Mouse (Mus musculus) adrenal gland, postnatal 25 days (tissue): ENCODE data around the gene Zfp954. TPM values are rescaled to one million over a fixed set of nuclear protein-coding genes. Genes with fewer than 3 reads are reported as not detected.
"Not testable (repeated sequence)": the region's sequence is repeated elsewhere in the genome, so short reads cannot be mapped to it uniquely, and the experiment has no call there.

Experiments
- DNase-seq: peaks from one replicate; pipeline ENCODE4 v3.0.0; 2021; ENCODE audit warnings: mixed read lengths
- long read RNA-seq: library from polyadenylated mRNA; stranded (forward); transcript quantifications from one replicate; pipeline ENCODE4 v2.0.0, GENCODE M21; 2021
- total RNA-seq: library from RNA; stranded (reverse); gene quantifications from 2 replicates; pipeline ENCODE4 v1.2.3, GENCODE M21; 2021

Zfp954 gene
- 12.7 and 13.8 TPM in 2 replicates for total RNA-seq
- long read RNA-seq, transcript Zfp954-201 (5 exons, 2,042 nt): major isoform, 11 of 14 reads
- long read RNA-seq, partial matches to known transcripts: 0 of 14 reads
- long read RNA-seq, other reads (novel, unspliced or antisense): 3 of 14 reads

DNA sequence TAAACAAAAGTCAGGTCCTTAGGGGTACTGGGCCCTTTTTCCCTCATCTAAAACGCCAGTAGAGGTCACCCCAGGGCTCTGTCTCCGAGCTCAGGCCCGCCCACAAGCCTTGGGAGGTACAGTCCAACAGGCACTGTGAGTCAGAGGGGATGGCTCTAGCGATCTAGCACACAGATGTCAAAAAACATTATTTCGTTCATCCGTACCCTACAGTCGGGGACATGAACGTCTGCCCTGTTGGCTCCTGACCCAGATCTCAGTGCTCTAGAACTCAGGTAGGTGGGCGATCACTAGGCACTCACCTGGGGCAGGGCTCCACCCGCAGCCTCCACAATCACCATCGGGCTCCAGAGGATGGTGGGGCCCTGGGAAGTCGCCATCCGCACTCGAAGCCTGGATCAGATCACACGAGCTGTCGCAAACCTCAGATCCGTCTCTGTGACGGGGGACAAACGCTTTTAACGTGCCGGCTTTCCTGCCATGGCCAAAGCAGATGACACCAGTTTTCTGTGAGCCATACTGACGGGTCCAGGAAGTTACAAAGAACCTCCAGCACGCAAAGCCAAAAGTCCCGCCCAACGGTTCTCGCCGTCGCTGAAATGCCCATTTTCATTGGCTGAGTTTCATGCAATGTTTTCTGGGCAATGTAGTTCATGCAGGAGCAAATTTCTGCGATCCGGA, at the start of gene Zfp954:
TSS of gene Zfp954 (minus strand) at position 568 of the 681 bp plus-strand sequence.
- peak; percentile 78 for DNase-seq

DNA sequence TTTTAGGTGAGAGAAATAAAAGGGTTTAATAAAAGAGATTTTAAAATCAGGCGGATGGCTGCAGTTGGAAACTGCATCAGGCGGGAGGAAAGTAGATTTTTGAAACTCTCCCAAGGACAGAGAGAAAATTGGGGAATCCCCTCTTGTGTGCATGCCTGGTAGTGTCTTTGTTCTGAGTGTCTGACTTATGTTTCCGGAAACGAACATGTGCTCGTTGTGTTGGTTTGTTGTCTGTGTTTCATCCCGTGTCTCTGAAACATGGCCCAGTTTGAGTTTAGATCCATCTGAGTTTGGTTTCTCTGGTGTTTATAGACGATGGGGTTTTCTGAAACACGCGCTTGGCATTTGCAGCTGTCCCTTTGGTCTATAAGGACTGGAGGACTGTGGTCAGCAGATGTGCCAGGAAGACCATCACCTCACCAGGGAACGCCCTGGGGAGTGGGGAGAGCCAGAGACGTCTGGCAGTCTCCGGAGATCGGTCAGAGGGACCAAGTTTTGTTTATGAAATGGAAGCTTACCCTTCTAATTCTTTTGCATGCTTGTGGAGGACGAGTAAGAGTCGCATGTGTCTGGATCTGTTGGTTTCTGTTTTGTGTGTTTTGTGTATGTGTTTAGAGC, 24.8 kb upstream of the Zfp954 start:
- no peak for DNase-seq

DNA sequence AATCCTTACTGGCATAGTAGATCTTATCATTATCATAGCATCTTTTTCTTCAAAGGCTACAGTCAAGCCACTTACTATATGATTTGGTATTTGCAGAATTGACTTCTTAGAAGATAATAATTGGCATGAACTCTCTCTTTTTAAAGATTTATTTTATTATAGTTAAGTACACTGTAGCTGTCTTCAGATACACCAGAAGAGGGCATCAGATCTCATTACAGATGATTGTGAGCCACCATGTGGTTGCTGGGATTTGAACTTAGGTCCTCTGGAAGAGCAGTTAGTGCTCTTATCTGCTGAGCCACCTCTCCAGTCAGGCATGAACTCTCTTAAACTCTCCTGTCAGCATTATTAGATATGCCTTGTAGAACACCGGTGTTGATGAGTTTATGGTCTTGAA, 22.9 kb upstream of the Zfp954 start:
- no peak for DNase-seq

DNA sequence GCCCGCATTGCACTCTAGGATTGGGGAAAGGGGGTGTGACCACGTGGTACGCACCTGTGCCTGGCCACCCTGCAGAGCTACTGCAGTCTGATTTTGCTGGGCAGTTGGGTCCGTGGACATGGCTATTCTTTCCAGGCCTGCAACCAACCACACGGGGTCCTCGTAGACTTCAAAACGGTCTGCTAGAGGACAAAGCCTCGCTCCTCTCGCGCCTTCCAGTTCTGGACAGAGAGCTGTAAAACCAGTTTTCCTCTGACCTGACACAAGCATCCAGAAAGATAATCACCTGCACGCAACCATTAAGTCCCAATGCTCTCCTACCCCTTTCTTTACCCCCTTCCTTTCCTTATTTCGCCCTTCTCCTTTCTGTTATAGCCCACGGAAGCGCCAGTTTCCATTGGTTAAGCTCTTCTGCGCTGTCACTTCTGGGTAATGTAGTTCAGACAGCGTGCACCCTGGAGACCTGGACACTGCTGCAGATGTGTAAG, 15.1 kb upstream of the Zfp954 start, which contains the start of gene Zfp773:
TSS of gene Zfp773 (minus strand) at position 377 of the 488 bp plus-strand sequence.
- DNase-seq: peak; percentile 55

DNA sequence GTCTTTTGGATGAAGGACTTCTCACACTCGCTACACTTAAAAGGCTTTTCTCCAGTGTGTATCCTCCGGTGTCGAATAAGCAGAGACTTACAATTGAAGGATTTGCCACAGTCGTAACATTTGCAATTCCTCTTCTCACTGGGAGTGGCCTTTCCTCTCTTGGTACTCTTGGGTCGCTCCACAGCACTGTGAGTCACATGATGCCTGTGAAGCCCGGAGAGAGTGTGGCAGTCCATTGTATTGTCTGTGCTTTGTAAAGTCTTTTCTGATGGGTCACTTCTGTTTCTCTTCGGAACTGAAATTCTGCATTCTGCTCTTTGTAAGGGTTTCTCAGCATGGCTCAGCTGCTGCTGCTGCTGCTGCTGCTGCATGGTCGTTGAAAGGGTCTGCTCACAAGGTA, 11.5 kb upstream of the Zfp954 start:
- DNase-seq: no peak

DNA sequence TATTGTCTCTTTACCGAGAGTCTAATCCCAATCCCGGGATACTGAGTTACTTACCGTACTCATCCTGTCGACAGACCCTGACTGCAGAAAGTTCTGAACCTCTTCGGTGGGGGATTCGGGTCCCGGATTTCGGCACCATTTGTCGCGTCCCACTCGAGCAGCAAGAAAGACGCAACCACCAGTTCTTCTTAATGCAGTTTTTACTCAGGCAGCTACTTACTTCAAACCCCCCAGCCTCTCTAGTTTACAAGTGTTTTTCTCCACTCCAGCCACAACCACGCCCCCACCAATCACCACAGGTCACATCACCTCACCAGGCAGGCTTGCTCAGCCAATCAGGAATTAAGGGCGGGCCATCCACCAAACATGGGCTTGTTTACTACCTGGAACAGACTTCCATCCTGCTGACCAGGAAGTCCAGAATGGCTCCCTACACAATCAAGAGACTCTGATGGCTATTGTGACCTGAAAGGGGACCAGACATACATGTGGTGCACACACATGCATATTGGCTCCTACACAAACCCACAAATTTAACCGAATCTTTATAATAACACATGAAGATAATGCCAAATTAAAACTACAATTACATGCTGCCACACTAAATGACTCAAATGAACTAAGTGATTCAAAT, 9.3 kb upstream of the Zfp954 start:
- not testable (repeated sequence) for DNase-seq

DNA sequence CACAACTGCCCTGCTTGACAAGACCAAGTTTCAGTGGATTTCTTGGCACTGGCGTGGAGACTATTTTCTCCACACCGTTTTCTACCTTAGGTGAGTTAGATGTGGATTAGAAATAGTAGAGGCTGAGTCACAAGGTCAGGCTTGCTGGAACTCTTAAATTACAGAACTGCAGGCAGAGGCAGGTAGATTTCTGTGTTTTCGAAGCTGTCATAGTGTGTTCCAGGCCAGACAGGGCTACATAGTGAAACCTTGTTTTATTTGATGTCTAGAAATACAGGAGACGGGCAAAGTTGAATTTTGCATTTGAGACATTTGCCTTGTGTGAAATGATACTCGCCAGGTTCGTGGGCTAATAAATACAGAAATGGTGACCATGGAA, 303 bp upstream of the Zfp954 start:
- no peak for DNase-seq

DNA sequence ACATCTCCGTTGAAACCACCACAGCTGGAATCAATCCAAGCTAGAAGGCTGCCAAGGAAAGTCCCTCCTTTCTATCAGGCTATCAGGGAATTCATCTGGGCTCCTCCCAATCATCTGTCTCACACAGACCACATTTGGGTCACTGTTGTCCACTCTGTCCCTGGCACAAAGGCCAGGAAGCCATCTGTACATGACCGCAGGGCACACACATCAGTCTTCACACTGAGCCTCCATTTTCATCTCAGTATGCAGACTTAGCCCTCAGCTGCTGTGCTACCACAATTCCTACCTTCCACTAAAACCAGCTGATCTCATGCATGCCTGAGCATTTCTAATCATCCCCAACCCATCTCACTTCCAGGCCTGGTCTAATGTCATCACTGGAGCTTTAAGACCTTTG, 2.8 kb downstream of the Zfp954 start:
- DNase-seq: no peak

DNA sequence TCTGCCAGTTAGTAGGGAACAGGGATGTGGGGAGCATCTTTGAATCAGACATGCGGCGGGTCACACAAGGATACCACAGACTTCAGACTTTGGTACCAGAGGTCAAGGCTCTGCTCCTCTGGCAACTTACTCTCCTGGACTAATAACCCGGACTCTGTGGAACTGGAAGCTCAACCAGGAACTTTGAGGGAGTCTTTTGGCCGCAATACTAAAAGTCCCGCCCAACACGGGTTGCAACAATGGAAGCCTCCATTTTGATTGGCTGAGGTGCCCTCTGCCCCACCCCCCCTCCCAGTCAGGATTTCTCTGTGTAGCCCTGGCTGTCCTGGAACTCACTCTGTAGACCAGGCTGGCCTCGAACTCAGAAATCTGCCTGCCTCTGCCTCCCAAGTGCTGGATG, 12.8 kb downstream of the Zfp954 start:
- no peak for DNase-seq

Other genes starting within 250 kb of the Zfp954 start
- gene Aurkc, start 126.2 kb downstream of the Zfp954 start, total RNA-seq: not detected in 2 replicates
- 1.7 and 1.9 TPM in 2 replicates for gene Zfp773, start 15.3 kb upstream of the Zfp954 start, total RNA-seq
- 2.3 and 3.4 TPM in 2 replicates for gene Zfp418, start 49.8 kb upstream of the Zfp954 start, total RNA-seq
- 5.3 and 5.8 TPM in 2 replicates for gene Zfp772, start 88.5 kb upstream of the Zfp954 start, total RNA-seq
- 0.57 and 0.64 TPM in 2 replicates for gene Vmn2r29, start 125.8 kb upstream of the Zfp954 start, total RNA-seq
- 4.0 and 4.4 TPM in 2 replicates for gene Gm45844, start 156.8 kb upstream of the Zfp954 start, total RNA-seq
- gene Clcn4, start 179.4 kb upstream of the Zfp954 start, total RNA-seq: 65.3 and 75.8 TPM in 2 replicates
- 0.24 and 0.67 TPM in 2 replicates for gene Vmn2r30, start 216.1 kb upstream of the Zfp954 start, total RNA-seq